Mouse (Mus musculus): Measurements from ENCODE around the gene Iqce.

Iqce gene

DNA sequence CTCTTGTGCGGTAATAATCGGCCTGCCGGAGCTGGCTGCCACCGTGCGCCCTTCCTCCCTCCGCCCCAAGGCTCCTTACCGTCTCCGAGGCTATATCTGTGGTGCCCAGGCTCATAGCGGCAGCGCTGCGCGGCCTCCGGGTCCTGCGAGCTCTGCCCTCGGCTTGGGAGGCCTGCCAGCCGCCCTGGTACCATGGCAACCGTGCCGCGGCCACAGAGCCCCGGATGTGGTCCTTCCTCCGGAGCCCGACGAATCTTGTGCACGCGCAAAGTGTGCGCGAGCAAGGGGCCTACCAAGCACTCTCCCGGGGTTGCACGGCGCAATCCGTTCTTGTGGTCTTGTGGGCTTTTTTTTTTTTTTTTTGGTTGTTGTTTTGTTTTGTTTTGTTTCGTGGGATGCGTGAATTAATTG, at the start of gene Iqce:
Gene Iqce (minus strand): TSS at position 276 of the 411 bp plus-strand sequence.
- DNase-seq (ENCODE audit: low spot score): peak; percentile 93

- peak; percentile 25 for DNase-seq (ENCODE audit: low spot score)
Measured at GRCm38 (mm10) chr5:140750925-140751324, 48.7 kb upstream of the Iqce start.

- peak; percentile 86 for DNase-seq (ENCODE audit: low spot score)
Measured at GRCm38 (mm10) chr5:140749062-140749875, 47.1 kb upstream of the Iqce start.

- DNase-seq (ENCODE audit: low spot score): peak; percentile 66
Measured at GRCm38 (mm10) chr5:140748425-140748824, 46.2 kb upstream of the Iqce start.

DNA sequence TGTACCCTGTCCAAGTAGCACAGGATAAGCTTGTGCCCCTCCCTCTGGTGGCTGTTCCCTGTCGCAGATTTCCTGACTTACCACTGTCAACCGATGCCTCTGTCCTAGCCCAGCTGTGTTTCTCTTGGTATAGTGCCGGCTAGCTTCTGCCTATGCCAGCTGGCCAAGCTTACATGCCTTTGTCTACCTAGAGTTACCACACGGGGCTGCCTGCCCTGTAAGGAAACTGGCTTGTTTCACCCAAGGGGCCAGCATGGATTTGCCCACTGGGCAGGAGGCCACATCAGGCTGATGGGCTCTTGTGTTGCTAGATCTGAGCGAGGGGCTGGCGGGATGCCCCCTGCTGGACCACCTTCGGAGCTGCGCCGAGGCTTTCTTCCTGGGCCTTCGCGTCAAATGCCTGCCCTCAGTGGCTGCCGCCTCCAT, 41.5 kb upstream of the Iqce start:
- DNase-seq (ENCODE audit: low spot score): no peak

- DNase-seq (ENCODE audit: low spot score): peak; percentile 63
Measured at GRCm38 (mm10) chr5:140741877-140742276, 39.7 kb upstream of the Iqce start.

DNA sequence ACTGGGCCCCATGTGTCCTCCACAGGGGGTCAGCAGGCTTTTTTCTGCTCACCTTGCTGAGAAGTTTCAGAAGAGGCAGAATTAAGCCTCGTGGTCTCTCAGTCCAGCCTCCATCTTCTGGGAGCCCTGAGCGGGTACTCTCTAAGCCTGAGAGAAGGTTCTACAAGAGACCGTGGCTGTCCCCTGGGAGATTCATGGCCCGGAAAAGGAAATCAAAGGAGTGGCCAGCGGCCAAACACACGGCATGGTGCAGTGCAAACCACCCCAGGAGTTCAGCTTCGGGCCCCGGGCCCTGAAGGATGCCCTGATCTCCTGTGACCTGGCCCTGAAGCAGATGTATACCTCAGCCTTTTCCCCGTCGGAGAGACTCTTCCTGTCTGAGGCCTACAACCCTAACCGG, 38.9 kb upstream of the Iqce start:
- DNase-seq (ENCODE audit: low spot score): no peak

DNA sequence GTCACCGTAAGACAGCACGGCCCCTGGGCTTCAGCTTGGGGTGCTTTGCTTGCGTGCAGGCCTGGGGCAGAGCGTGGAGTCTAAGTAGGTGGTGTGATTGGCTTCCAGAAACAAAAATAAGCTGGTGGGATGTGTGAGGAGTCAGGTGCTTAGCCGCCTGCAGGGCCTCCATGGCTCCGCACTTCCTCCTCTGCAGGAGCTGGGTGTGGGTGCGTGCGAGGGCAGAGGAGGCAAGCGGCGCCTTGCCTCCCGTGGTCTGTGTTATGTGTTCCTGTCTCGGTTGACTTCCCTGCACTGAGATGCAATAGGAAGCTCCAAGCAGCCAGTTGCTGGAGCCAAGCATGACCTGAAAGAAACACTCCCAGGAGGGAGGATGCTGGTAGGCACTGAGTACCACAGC, 37.6 kb upstream of the Iqce start:
- no peak for DNase-seq (ENCODE audit: low spot score)

GRCm38 (mm10) chr5:140736166-140736565, 34.0 kb upstream of the Iqce start:
- no peak for DNase-seq (ENCODE audit: low spot score)

DNA sequence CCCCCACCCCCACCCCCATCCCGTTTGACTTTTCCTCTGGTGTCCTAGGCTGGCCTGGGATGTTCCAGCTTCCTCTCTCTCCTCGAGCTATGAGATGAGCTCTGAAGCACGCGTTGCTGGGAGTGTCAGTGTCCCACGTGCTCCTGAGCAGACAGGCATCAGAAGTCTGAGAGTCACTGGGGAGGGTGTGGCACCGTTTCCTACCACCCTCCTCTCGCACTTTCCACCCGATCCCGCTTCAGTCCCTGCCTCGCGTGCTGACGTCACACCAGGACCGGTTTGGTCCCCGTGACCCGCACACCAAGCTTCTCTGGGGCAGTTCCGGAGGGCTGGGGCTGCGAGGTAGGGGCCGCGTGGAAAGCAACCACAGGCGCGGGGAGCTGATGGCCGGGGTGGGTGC, 33.1 kb upstream of the Iqce start:
- DNase-seq (ENCODE audit: low spot score): no peak

GRCm38 (mm10) chr5:140733336-140733735, 31.2 kb upstream of the Iqce start:
- no peak for DNase-seq (ENCODE audit: low spot score)

GRCm38 (mm10) chr5:140732195-140732594, 30.0 kb upstream of the Iqce start:
- no peak for DNase-seq (ENCODE audit: low spot score)

GRCm38 (mm10) chr5:140731040-140731797, 29.0 kb upstream of the Iqce start:
- DNase-seq (ENCODE audit: low spot score): no peak

- no peak for DNase-seq (ENCODE audit: low spot score)
Measured at GRCm38 (mm10) chr5:140726946-140727740, 25.0 kb upstream of the Iqce start.

DNA sequence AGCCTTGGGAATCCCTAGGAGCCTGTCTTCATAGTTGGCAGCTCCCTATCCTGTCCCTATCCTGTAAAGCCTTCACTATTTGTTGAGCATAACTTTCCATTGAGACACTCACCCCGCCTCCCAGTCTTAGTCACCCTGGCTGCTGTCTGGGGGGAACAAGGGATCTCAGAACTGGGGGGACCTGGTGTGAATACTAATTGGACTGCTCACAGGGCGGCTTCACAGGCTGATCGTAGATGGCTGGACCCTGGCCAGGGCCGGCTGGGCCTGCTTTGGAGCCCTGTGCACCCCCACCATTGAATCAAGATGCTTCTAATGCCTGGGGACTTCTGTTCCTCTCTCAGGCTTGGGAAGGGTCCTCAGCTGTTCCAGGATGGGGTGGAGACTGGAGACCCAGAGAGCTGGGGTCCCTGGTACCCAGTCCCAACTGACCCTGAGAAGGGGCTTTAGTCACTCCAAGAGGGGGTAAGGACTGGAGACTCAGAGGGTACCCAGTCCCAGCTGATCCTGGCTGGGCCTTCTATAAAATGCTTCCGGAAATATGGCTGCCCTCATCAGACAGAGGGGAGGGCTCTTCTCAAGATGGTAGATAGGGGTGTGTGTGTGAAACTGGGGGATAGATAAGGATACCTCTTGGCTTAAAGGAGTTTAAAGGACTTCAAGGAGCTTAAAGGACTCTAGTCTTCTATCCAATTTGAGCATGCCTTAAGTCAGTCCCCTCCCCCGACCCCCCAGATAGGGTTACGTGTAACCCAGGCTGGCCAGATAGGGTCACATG, 24.1 kb upstream of the Iqce start:
- no peak for DNase-seq (ENCODE audit: low spot score)

DNA sequence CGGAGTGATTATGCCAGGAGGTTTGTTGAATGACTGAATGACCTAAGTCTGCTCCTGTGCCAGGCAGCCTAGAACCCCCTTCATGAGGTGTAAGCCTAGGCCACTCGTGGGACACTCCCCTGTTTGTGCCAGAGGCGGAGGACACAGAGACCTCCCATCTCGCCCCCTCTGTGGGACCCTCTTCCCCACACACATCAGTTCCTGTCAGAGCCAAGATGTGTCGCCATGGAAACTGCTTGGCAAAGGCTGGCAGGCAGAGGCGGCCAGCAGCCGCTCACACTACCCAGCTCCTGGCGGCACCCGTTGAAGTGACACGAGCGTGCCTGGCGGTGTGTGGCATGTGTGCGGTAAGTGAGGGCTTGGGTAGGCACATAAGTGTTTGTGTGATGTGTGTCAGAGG, 21.6 kb upstream of the Iqce start, which contains the start of gene Amz1:
Gene Amz1 (plus strand): TSS at position 306 of the 400 bp plus-strand sequence.
- no peak for DNase-seq (ENCODE audit: low spot score)

- no peak for DNase-seq (ENCODE audit: low spot score)
Measured at GRCm38 (mm10) chr5:140722121-140722520, 19.9 kb upstream of the Iqce start.

DNA sequence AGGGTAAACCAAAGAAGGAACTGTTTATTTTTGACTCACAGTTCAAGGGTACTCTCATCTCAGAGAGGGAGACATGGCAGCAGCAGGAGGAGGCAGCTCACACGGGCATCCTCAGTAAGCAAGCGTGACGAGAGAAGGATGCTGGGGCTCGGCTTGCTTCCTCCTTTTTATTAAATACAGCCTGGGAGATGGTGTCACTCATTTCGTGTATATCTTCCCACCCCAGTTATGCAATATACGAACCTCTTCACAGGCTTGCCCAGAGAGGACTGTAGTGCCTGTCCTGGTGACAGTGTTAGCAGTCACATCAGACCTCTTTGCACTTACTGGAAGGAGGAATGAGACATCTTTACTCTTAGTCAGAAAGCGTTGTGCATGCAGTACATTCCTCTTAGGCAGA, 18.6 kb upstream of the Iqce start:
- no peak for DNase-seq (ENCODE audit: low spot score)

GRCm38 (mm10) chr5:140711040-140711439, 8.9 kb upstream of the Iqce start:
- no peak for DNase-seq (ENCODE audit: low spot score)

- no peak for DNase-seq (ENCODE audit: low spot score)
Measured at GRCm38 (mm10) chr5:140710315-140710714, 8.1 kb upstream of the Iqce start.

GRCm38 (mm10) chr5:140705501-140706171, 3.5 kb upstream of the Iqce start:
- peak; percentile 78 for DNase-seq (ENCODE audit: low spot score)
